Mouse (Mus musculus): ENCODE data around the gene Ppie.
A peak's percentile ranks its signal among the peaks of the same experiment; 100 is the strongest.
"Not testable (repeated sequence)": the region's sequence is repeated elsewhere in the genome, so short reads cannot be mapped to it uniquely, and the experiment has no call there.

Gene Ppie

GRCm38 (mm10) chr4:123112216-123112764 is 27.5 kb downstream of the Ppie start:
- no peak for DNase-seq

- not testable (repeated sequence) for DNase-seq
Observed at GRCm38 (mm10) chr4:123111275-123111983, 28.3 kb downstream of the Ppie start.

GRCm38 (mm10) chr4:123110751-123111150 is 29.0 kb downstream of the Ppie start:
- no peak for DNase-seq

- DNase-seq = no peak
Observed at GRCm38 (mm10) chr4:123108056-123108455, 31.7 kb downstream of the Ppie start.

GRCm38 (mm10) chr4:123106864-123107263 is 32.9 kb downstream of the Ppie start:
- no peak for DNase-seq

- not testable (repeated sequence) for DNase-seq
Observed at GRCm38 (mm10) chr4:123105929-123106328, 33.8 kb downstream of the Ppie start.

- no peak for DNase-seq
Observed at GRCm38 (mm10) chr4:123105451-123105790, 34.3 kb downstream of the Ppie start.

- peak in 1 of 2 experiments; percentile 45 for DNase-seq
Observed at GRCm38 (mm10) chr4:123104651-123105450, 34.9 kb downstream of the Ppie start, which contains the start of gene Bmp8b. Gene Bmp8b, plus strand, starts transcription at chr4:123105165.

GRCm38 (mm10) chr4:123093869-123094268 is 45.9 kb downstream of the Ppie start:
- no peak for DNase-seq

- no peak for DNase-seq
Observed at GRCm38 (mm10) chr4:123093064-123093776, 46.5 kb downstream of the Ppie start.

GRCm38 (mm10) chr4:123092621-123093020 is 47.1 kb downstream of the Ppie start:
- DNase-seq = no peak

- no peak for DNase-seq
Observed at GRCm38 (mm10) chr4:123086381-123086780, 53.4 kb downstream of the Ppie start.

- no peak for DNase-seq
Observed at GRCm38 (mm10) chr4:123085290-123085689, 54.5 kb downstream of the Ppie start.

- DNase-seq = no peak
Observed at GRCm38 (mm10) chr4:123083323-123083902, 56.3 kb downstream of the Ppie start.

GRCm38 (mm10) chr4:123082283-123083163 is 57.2 kb downstream of the Ppie start:
- peak; percentile 73 to 85 for DNase-seq

GRCm38 (mm10) chr4:123080791-123081190 is 59.0 kb downstream of the Ppie start:
- peak; percentile 50 to 51 for DNase-seq

- DNase-seq = no peak
Observed at GRCm38 (mm10) chr4:123078231-123078630, 61.5 kb downstream of the Ppie start.

Measured in cerebellum, postnatal 14 days (tissue).